Mouse (Mus musculus) C2C12 (cell line): ENCODE measurements around the gene Gan.

ENCODE experiments used
- CEBPB ChIP-seq: IDR thresholded peaks from one replicate; pipeline ENCODE4 v1.6.1; 2011; ENCODE audit warnings: low read depth, mild to moderate bottlenecking, control low read depth, moderate library complexity
- CTCF ChIP-seq: IDR thresholded peaks from one replicate; pipeline ENCODE4 v1.5.1; 2011; ENCODE audit not compliant: control insufficient read depth, insufficient read depth, insufficient read length
- MAX ChIP-seq: IDR thresholded peaks from one replicate; pipeline ENCODE4 v1.6.1; 2011; ENCODE audit warnings: mild to moderate bottlenecking, control low read depth
- MYOD1 ChIP-seq: IDR thresholded peaks from one replicate; pipeline ENCODE4 v1.6.1; 2011; ENCODE audit warnings: low read depth; ENCODE audit not compliant: control insufficient read depth, insufficient read length
- USF1 ChIP-seq: IDR thresholded peaks from one replicate; pipeline ENCODE4 v1.6.1; 2011; ENCODE audit warnings: low read depth, mild to moderate bottlenecking, control low read depth, moderate library complexity

DNA sequence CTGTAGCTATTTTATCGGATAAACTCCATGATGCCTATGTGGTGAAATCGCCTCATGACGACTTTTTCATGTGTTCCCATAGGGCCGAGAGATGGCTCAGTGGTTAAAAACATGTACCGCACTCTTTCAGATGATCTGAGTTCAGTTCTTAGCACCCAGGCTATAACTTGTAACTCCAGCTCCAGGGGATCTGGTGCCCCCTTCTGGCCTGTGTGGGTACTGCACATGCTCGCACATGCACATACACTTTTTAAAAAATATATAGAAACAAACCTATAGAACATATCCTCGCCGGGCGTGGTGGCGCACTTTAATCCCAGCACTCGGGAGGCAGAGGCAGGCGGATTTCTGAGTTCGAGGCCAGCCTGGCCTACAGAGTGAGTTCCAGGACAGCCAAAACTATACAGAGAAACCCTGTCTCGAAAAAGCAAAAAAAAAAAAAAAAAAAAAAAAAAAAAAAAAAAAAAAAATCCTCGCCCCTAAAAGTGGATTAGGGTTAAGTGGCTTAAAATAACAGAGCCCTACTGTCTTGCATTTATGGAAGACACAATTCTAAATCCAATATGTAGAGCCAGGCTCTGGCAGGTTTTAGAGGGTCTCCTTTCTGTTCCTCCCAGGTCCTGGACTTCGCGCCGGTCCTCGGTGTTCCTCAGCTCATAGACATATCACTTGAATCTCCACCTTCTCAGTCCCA lies 48.8 kb upstream of the Gan start:
- TF ChIP-seq CEBPB: no peak
- TF ChIP-seq CTCF: no peak
- TF ChIP-seq MYOD1: no peak
- TF ChIP-seq MAX: no peak
- TF ChIP-seq USF1: no peak
